19 mouse cellular contexts compared by ENCODE assay signal in genomic region chr15:27860439-27860838, GRCm38 (mm10).
A peak's percentile ranks its signal among the peaks of the same experiment; 100 is the strongest.
DNase-seq lines count a peak whose midpoint lies in the region; ATAC-seq and TF ChIP-seq lines count a peak whose summit lies in the region.
"Had no signal": no experiment of that assay in that cellular context is flagged by ENCODE, and none has a peak within 500 bp of the region (broad histone marks: within the 10 kb centered on the region; RNA-seq: fewer than 3 reads in every experiment).

No protein-coding gene starts in this region.

- H3K4me2 ChIP-seq in forebrain, postnatal 0 days (ENCODE audit: low read depth): no peak overlapping the region
- H3K4me2 ChIP-seq in forebrain, embryonic 12.5 days: no peak overlapping the region
- H3K4me2 ChIP-seq in hindbrain, postnatal 0 days (ENCODE audit: low read depth, low read length): no peak overlapping the region
- no peak overlapping the region for H3K4me2 ChIP-seq in hindbrain, embryonic 12.5 days (replicated peaks)
- H3K4me2 ChIP-seq in myocyte (ENCODE audit: low read depth): no peak overlapping the region
- H3K4me2 ChIP-seq: embryonic facial prominence, embryonic 13.5 days; heart, embryonic 12.5 days had no signal

- H3K79me2 ChIP-seq in myocyte (ENCODE audit: control insufficient read depth, insufficient read depth): no peaks in the 10 kb centered on the region

- peak; percentile 4; the same call in 1 of the 2 replicates for ATAC-seq in forebrain, postnatal 0 days
- no peak for ATAC-seq in forebrain, embryonic 12.5 days (ENCODE audit: low FRiP score)
- ATAC-seq in hindbrain, postnatal 0 days: 0 out of 2 replicates have a peak, but pooled peaks have one; percentile 15
- ATAC-seq in hindbrain, embryonic 12.5 days (ENCODE audit: low FRiP score): no peak
- ATAC-seq: inflammation-experienced regulatory T-cells, adult 6 months; intestine, postnatal 0 days had no signal

- H3K36me3 ChIP-seq in forebrain, postnatal 0 days (ENCODE audit: insufficient read depth): peaks cover 23% of the 10 kb centered on the region
- H3K36me3 ChIP-seq in forebrain, embryonic 12.5 days (replicated peaks): peaks cover 27% of the 10 kb centered on the region
- H3K36me3 ChIP-seq in hindbrain, postnatal 0 days (ENCODE audit: insufficient read depth, low read length): peaks cover 13% of the 10 kb centered on the region; the same call in 1 of the 2 replicates
- H3K36me3 ChIP-seq in hindbrain, embryonic 12.5 days: peaks cover 19% of the 10 kb centered on the region
- H3K36me3 ChIP-seq in E14TG2a.4 (ENCODE audit: insufficient read depth, low read length) (no peaks in the 10 kb centered on the region), myocyte (ENCODE audit: control insufficient read depth, insufficient read depth) (peaks cover 53% of the 10 kb centered on the region)
- H3K36me3 ChIP-seq: G1E had no signal

- no peak overlapping the region for H3ac ChIP-seq in myocyte (ENCODE audit: control insufficient read depth, insufficient read length)

- 89% methylated on average over 14 of the region's 14 CpGs for WGBS in forebrain, postnatal 0 days
- 94% methylated on average over 14 of the region's 14 CpGs for WGBS in forebrain, embryonic 12.5 days
- 85% methylated on average over 14 of the region's 14 CpGs for WGBS in hindbrain, postnatal 0 days
- WGBS in hindbrain, embryonic 12.5 days: 94% methylated on average over 14 of the region's 14 CpGs

- H3K27ac ChIP-seq in forebrain, postnatal 0 days (ENCODE audit: low read depth, low read length): no peak overlapping the region
- no peak overlapping the region for H3K27ac ChIP-seq in forebrain, embryonic 12.5 days
- H3K27ac ChIP-seq in hindbrain, postnatal 0 days: no peak overlapping the region
- no peak overlapping the region for H3K27ac ChIP-seq in hindbrain, embryonic 12.5 days
- H3K27ac ChIP-seq: embryonic facial prominence, embryonic 13.5 days; hindbrain, embryonic 10.5 days had no signal

- no peaks in the 10 kb centered on the region for H3K27me3 ChIP-seq in forebrain, postnatal 0 days (ENCODE audit: insufficient read depth, low read length)
- no peaks in the 10 kb centered on the region for H3K27me3 ChIP-seq in forebrain, embryonic 12.5 days
- H3K27me3 ChIP-seq in hindbrain, postnatal 0 days (ENCODE audit: insufficient read depth, low read length): no peaks in the 10 kb centered on the region
- no peaks in the 10 kb centered on the region for H3K27me3 ChIP-seq in hindbrain, embryonic 12.5 days
- H3K27me3 ChIP-seq in E14TG2a.4 (ENCODE audit: insufficient read depth, low read length): peaks cover 7% of the 10 kb centered on the region; the same call in 1 of the 2 replicates
- no peaks in the 10 kb centered on the region for H3K27me3 ChIP-seq in myocyte (ENCODE audit: control insufficient read depth, insufficient read depth, insufficient read length)
- H3K27me3 ChIP-seq: embryonic facial prominence, embryonic 13.5 days; heart, embryonic 12.5 days had no signal

- no peak overlapping the region for H3K4me3 ChIP-seq in forebrain, postnatal 0 days (ENCODE audit: low read depth, low read length)
- no peak overlapping the region for H3K4me3 ChIP-seq in forebrain, embryonic 12.5 days (replicated peaks)
- no peak overlapping the region for H3K4me3 ChIP-seq in hindbrain, postnatal 0 days (ENCODE audit: low read length)
- H3K4me3 ChIP-seq in hindbrain, embryonic 12.5 days: no peak overlapping the region
- peak overlapping the region; percentile 58 for H3K4me3 ChIP-seq in E14TG2a.4 (replicated peaks; ENCODE audit: low read length)
- no peak overlapping the region for H3K4me3 ChIP-seq in myocyte
- H3K4me3 ChIP-seq: embryonic facial prominence, embryonic 13.5 days; heart, embryonic 12.5 days; hindbrain, embryonic 10.5 days had no signal

- TF ChIP-seq CTCF in forebrain, postnatal 0 days (IDR thresholded peaks at IDR 0.05; ENCODE audit: low read depth): no peak
- TF ChIP-seq CTCF in hindbrain, postnatal 0 days (IDR thresholded peaks at IDR 0.05; ENCODE audit: low read depth): no peak
- TF ChIP-seq CTCF in E14TG2a.4 (conservative IDR thresholded peaks at IDR 0.05; ENCODE audit: low read length): no peak

- no peak for TF ChIP-seq POLR2A in myocyte (IDR thresholded peaks at IDR 0.05; ENCODE audit: insufficient read length, low read depth)

- H3K4me1 ChIP-seq in forebrain, postnatal 0 days (ENCODE audit: insufficient read depth): no peaks in the 10 kb centered on the region
- H3K4me1 ChIP-seq in forebrain, embryonic 12.5 days: no peaks in the 10 kb centered on the region
- no peaks in the 10 kb centered on the region for H3K4me1 ChIP-seq in hindbrain, postnatal 0 days (ENCODE audit: insufficient read depth, low read length)
- no peaks in the 10 kb centered on the region; the same call in 1 of the 2 replicates for H3K4me1 ChIP-seq in hindbrain, embryonic 12.5 days
- H3K4me1 ChIP-seq in E14TG2a.4 (replicated peaks; ENCODE audit: low read depth, low read length): peaks cover 28% of the 10 kb centered on the region

- H3K9me3 ChIP-seq in forebrain, postnatal 0 days (ENCODE audit: low read length): no peaks in the 10 kb centered on the region
- H3K9me3 ChIP-seq in forebrain, embryonic 12.5 days: no peaks in the 10 kb centered on the region
- no peaks in the 10 kb centered on the region for H3K9me3 ChIP-seq in hindbrain, postnatal 0 days (ENCODE audit: low read length)
- H3K9me3 ChIP-seq in hindbrain, embryonic 12.5 days (replicated peaks): no peaks in the 10 kb centered on the region
- H3K9me3 ChIP-seq in E14TG2a.4 (ENCODE audit: low read length): no peaks in the 10 kb centered on the region
- H3K9me3 ChIP-seq: embryonic facial prominence, embryonic 13.5 days; heart, embryonic 12.5 days; hindbrain, embryonic 10.5 days had no signal

- no peak for DNase-seq in forebrain, postnatal 0 days
- DNase-seq in hindbrain, postnatal 0 days (ENCODE audit: low spot score): no peak
- no peak for DNase-seq in heart, adult 18-20 months
- DNase-seq: adrenal gland, postnatal 14 days; cerebellum, adult 18-20 months; cerebellum, adult 9-11 months; cerebellum, postnatal 36 days; gastrocnemius, postnatal 14 days; kidney, adult 8-10 months had no signal

- no peak overlapping the region for H3K9ac ChIP-seq in forebrain, postnatal 0 days
- no peak overlapping the region for H3K9ac ChIP-seq in forebrain, embryonic 12.5 days
- H3K9ac ChIP-seq in hindbrain, postnatal 0 days (replicated peaks; ENCODE audit: low read length): no peak overlapping the region
- H3K9ac ChIP-seq in hindbrain, embryonic 12.5 days: no peak overlapping the region
- H3K9ac ChIP-seq: embryonic facial prominence, embryonic 13.5 days; heart, embryonic 12.5 days had no signal

TF ChIP-seq in myocyte, 11 proteins besides CTCF, POLR2A, EP300 and RAD21:
- TF ChIP-seq POLR2AphosphoS2 (IDR thresholded peaks at IDR 0.05; ENCODE audit: insufficient read length, low read depth) (peak; percentile 51), TCF12 (IDR thresholded peaks at IDR 0.05; ENCODE audit: insufficient read depth, poor library complexity, severe bottlenecking) (no peak)

Comparison
In these comparisons a context has a peak if more than half of its experiments do, and no peak if none do; other contexts are left out.
1. ATAC-seq: peak in forebrain, postnatal 0 days (single experiment) and hindbrain, postnatal 0 days (single experiment); none in forebrain, embryonic 12.5 days (single experiment) and hindbrain, embryonic 12.5 days (single experiment).